Mouse (Mus musculus): ENCODE data around the gene Gm20388.
"Not testable (repeated sequence)": the region's sequence is repeated elsewhere in the genome, so short reads cannot be mapped to it uniquely, and the experiment has no call there.

- not testable (repeated sequence) for TF ChIP-seq CTCF, POLR2A (IDR thresholded peaks at IDR 0.05; ENCODE audit: extremely low read depth, insufficient read depth, low read length)
Observed at GRCm38 (mm10) chr8:123451747-123452146, 3541.1 kb downstream of the Gm20388 start.

Data from cortical plate, adult 2 months (tissue).